Mouse (Mus musculus): ENCODE data around the gene Tas2r119.

DNA sequence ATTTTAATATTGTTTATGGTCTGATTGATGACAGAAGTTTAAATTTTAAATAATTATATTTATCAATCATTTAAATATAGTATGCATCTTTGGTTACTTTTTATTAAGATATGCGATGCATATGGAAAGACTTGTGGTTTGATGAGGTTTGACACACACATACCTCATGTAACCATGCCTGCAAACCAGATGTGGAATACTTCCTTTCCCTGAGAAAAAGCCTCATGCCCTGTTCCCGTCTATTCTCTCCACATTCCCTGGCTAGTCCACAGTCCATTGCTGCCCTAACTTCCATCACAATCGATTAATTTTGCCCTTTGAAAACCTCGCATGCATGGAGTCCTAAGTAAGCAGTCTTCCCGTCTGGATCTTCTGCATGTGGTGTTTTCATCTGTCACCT is 21.0 kb upstream of the Tas2r119 start:
- TF ChIP-seq CTCF (IDR thresholded peaks at IDR 0.05; ENCODE audit: extremely low read depth, insufficient read length, insufficient replicate concordance, low read depth, low read length), result no peak
- TF ChIP-seq POLR2A (IDR thresholded peaks at IDR 0.05; ENCODE audit: low read depth, low read length), result no peak
